Mouse (Mus musculus) telencephalon, adult 2 months (tissue): ENCODE results near the gene BC048679.

ENCODE experiments used
- DNase-seq: peaks from one replicate; pipeline ENCODE4 v3.0.0-alpha.2; 2011; ENCODE audit warnings: low read depth, low spot score

Gene BC048679

DNA sequence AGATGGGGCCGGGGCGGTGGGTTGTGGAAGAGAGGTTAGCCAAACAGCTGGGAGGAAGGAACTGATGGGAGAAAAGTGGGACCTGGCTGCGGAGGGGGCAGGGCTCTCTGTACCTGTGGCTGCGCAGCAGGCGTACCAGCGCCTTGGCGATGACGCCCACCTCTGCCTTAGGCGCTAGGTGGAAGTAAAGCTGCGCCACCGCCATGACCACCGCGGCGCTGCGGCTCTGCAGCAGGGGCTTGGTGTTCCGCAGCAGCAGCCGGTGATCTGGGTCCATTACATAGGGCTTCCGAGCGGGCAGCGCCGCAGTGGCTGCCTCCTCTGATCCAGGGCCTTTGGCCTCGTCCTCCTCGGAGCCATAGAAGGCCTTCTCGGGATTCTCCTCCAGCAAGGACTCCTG, 21.2 kb downstream of the BC048679 start:
- DNase-seq = no peak

DNA sequence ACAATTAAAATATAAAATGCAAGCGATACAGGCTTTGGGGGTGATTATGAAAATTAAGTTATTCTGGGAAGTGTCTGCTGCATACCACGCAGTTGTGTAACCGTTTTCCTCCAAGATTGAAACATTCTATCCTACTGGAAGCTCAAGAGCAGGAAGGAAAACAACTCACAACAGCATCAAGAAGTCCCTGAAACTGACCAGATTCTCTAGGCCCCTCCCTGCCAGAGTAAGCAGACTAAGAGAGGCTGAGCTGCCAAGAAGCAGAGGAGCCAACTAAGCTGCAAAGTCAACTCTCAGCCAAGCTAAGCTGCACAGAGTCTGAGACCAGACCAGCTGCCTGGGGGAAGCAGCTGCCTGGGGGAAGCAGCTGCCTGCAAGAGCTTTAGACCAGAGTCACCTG, 22.9 kb downstream of the BC048679 start:
- DNase-seq = peak; percentile 75

DNA sequence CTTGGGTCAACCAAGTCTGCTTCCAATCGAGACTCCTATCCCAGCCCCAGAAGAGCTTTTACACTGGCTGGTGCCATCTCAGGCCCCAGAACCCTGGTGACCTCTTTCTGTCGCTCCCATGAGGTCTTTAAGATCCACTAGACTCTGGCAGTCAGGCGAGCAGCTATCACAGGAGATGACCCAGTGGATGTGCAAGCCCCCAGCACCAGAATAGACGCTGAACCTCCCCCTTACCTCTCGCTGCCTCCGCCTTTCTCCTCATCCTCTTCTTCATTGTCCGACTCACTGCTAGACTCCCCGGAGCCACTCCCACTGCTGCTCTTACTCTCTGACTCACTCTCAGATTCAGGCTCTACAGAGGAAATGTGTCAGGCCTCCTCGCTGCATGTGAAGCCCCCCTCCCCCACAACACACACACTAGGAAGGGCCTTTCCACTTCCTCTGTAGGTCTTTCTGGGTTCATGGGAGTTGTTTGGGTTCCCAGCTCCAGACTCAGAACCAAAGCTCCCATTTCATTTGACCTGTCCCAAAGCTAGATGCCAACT, 33.1 kb downstream of the BC048679 start:
- DNase-seq = no peak

DNA sequence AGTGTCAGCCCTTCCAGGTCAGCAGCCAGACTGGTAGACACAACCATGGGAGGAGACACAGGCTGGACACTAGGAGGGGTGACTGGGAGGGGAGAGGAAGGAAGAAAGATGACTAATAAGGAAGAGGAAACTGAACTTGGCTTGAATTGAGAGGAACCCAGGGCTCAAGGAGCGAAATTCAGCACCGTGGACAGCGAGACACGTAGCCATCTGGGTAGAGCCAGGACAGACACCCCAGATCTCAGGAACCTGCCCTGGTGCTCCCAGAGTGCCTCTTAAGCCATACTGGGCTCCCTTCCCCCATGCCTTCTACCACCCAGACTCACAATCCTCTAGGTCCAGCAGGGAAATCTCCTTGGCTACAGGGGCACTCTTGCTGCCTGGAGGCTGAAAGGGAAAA, 34.0 kb downstream of the BC048679 start:
- DNase-seq = no peak

DNA sequence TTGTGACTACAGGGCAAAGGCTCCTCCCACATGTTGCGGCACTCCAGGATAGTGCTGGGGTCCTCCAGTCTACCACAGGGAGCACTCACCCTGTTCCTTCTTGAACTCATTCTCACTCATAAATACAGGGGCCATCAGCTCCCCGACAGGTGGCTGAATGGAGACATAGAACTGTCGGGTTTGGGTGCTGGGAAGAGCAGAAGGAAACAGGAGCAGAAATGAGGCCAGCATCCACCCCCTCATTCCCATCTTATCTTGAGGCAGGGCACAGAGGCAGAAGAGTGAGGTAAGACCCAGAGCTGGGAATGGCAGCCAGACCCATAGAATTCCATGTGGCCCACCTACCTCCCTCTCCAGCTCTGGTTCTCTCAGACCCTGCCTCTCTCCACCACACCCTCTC, 35.3 kb downstream of the BC048679 start:
- DNase-seq = no peak

DNA sequence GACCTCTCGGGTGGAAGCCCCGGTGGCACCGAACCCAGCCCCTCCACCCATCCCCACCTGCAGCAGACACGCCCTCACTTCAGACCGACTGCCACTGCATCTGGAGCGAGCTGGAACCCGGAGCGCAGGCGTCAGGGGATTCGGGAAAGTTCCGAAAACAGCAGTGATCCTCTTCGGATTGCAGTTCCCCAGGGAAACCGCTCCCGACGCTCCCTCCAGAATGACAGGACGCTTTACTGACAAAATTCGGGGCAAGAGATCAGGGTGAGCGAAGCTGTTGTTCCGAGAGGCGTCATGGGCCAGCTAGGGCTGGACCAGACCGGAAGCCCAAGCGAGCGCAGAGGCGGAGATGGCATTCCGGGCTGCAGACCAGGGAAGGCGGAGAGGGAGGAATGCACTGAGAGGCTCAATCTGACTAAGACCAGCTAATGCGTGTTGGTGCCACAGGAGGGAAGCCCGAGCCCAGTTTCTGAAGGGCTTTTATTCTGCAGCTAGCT, 42.9 kb downstream of the BC048679 start, which contains the start of gene Cpeb1:
TSS of gene Cpeb1 (minus strand) at position 311 of the 497 bp plus-strand sequence.
- DNase-seq = peak; percentile 67

DNA sequence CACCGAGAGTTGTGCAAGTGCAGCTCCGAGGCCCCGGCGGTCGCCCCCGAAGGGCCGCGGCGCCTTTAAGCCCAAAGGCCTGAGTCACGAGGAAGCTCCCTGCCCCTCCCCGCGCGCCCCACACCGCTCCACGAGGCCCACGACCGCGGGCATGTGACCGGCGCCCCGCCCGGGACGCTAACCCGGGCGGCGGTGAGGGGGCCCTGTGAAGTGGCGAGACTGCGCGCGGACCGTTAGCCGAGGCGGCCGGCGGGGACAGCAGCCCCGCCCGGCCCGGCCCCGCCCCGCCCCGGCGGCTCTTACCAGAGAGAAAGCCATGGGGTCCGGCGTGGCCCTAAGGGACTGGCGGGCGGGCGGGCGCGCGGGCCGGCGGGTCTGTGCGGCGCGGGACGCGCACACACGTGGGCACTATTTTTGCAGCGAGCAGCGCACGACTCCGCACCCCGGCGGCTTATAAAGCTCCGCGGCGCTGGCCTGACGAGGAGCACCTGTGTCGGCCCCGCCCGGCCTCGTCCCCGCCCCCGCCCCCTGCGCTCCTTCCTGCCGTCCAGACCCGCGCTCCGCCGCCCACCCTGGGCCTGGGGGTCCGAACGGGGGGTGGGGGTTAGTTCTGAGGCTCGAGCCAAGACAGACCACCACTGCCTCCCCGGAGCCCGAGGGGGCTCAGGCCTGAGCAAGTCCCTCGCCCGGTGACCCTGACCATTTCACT, 43.6 kb downstream of the BC048679 start:
- DNase-seq = no peak

DNA sequence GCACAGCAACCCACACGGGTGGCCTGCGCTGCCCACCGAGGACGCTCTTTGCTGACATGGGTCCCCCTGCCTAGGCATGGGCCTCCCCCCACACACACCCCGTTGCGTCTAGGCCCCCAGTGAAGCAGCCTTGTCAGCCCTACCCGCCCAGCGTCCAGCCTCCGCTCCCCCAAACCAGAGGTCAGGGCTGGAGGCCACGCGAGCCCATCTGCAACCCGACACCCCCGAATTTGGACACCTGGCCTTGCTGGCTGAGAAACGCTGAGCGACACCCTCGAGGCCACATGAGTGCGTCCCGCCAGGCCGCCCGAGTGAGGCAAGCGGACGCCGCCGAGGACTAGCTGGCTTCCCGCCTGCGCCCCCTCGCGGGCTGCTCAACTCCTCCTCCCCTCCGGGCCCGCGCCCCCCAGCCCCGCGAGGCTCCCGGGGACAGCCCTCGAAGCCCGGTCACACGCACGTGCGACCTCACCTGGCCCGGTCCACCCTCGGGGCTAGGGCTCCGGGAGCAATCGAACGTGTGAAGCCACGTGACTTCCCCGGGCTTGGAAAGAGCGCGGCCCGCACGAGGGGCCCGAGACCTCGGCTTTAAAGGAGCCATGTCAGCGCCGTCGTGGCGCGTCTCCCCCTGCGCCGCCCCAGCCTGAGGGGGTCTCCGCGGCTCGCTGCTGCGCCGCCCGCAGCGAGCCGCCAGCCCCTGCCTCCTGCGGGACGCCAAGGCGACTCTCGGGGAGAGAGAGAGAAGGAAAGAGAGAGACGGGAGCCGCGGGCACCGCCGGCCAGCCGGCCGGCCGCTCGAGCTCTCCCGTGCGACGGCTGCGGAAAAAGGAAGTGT, 44.4 kb downstream of the BC048679 start:
- no peak for DNase-seq

DNA sequence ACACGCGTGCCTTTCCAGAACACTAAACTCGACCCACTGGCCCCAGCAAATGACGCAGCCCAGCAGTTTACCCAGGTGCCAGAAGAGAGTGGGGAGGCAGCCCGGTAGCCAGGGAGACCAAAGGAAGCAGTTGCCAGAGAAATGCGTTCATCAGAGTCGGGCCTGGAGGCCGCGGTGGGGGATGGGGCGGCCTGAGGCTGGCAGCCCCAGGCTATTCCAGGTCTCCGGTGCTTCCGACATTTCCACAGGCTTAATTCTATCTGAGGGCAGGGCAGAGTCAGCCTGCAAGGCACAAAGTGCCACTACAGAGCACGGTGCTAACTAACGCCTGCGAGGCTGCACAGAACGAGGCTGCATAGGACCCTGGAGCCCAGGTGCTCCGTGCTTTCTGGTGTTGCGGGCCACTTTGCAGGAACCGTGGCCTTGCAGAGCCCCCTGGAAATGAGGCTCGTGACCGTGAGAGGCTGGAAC, 45.1 kb downstream of the BC048679 start:
- no peak for DNase-seq
